23 mouse cellular contexts compared by ENCODE assay signal in genomic region chr10:81122889-81123288, GRCm38 (mm10). TPM values are rescaled to one million over a fixed set of nuclear protein-coding genes. Genes with fewer than 3 reads are reported as not detected.
"Had no signal": no experiment of that assay in that cellular context is flagged by ENCODE, and none has a peak within 500 bp of the region (broad histone marks: within the 10 kb centered on the region; RNA-seq: fewer than 3 reads in every experiment).

No protein-coding gene starts in this region.

- H3K9me3 ChIP-seq: heart, embryonic 10.5 days; heart, embryonic 12.5 days; hindbrain, embryonic 10.5 days; hindbrain, embryonic 12.5 days; intestine, embryonic 15.5 days; limb, embryonic 10.5 days; limb, embryonic 12.5 days had no signal

- H3K27me3 ChIP-seq: heart, embryonic 12.5 days; hindbrain, embryonic 12.5 days; intestine, embryonic 15.5 days had no signal

- H3K4me2 ChIP-seq: heart, embryonic 12.5 days; hindbrain, embryonic 12.5 days; hindbrain, embryonic 14.5 days; intestine, embryonic 15.5 days; limb, embryonic 12.5 days had no signal

- ATAC-seq: hindbrain, embryonic 16.5 days; inflammation-experienced regulatory T-cells, adult 6 months; intestine, embryonic 15.5 days; intestine, postnatal 0 days had no signal

- H3K9ac ChIP-seq: heart, embryonic 12.5 days; hindbrain, embryonic 12.5 days; hindbrain, embryonic 14.5 days; intestine, embryonic 15.5 days; limb, embryonic 12.5 days had no signal

- DNase-seq: gastrocnemius, adult 2 months; gastrocnemius, postnatal 10 days; gastrocnemius, postnatal 25 days; heart, adult 18-20 months; heart, postnatal 10 days; heart, postnatal 4 days; kidney, adult 18-20 months; kidney, adult 8-10 months; kidney, postnatal 10 days; kidney, postnatal 25 days; kidney, postnatal 4 days had no signal

- H3K4me3 ChIP-seq: gastrocnemius, adult 2 months; heart, embryonic 10.5 days; heart, embryonic 12.5 days; hindbrain, embryonic 10.5 days; hindbrain, embryonic 12.5 days; intestine, embryonic 15.5 days; layer of hippocampus, adult 2 months; limb, embryonic 10.5 days; limb, embryonic 12.5 days had no signal

- H3K27ac ChIP-seq: gastrocnemius, adult 2 months; heart, embryonic 10.5 days; hindbrain, embryonic 10.5 days; hindbrain, embryonic 12.5 days; hindbrain, embryonic 14.5 days; intestine, embryonic 15.5 days; limb, embryonic 10.5 days; limb, embryonic 12.5 days had no signal

RNA-seq across cellular contexts. Expression of gene Creb3l3, which starts 24.2 kb away (rescaled TPM):
- total RNA-seq: gastrocnemius, adult 2 months had no signal
- polyA plus RNA-seq: inflammation-experienced regulatory T-cells, adult 6 months had no signal
